Mouse (Mus musculus) intestine, embryonic 15.5 days (tissue): Measurements from ENCODE around the gene Zbtb32. TPM values are rescaled to one million over a fixed set of nuclear protein-coding genes. Genes with fewer than 3 reads are reported as not detected.
A peak's percentile ranks its signal among the peaks of the same experiment; 100 is the strongest.

Experiments
- ATAC-seq: fragments of 200-750 bp; cut with Nextera tagmentation; 2 replicates; pipeline ENCODE4 v1.8.0; 2017; ENCODE audit warnings: moderate TSS enrichment, moderate library complexity
- H3K27ac ChIP-seq: fragments of 300-500 bp; sonication (generic); 2 replicates; pipeline ENCODE4 v1.5.1; 2015; ENCODE audit warnings: mild to moderate bottlenecking, inconsistent platforms
- H3K27me3 ChIP-seq: fragments of 300-500 bp; sonication (generic); replicated peaks from 2 replicates; pipeline ENCODE4 v1.6.1; 2015; ENCODE audit warnings: inconsistent platforms
- H3K36me3 ChIP-seq: fragments of 300-500 bp; sonication (generic); 2 replicates; pipeline ENCODE4 v1.6.1; 2015; ENCODE audit warnings: inconsistent platforms
- H3K4me1 ChIP-seq: fragments of 300-500 bp; sonication (generic); replicated peaks from 2 replicates; pipeline ENCODE4 v1.6.1; 2015; ENCODE audit warnings: inconsistent platforms
- H3K4me2 ChIP-seq: fragments of 300-500 bp; sonication (generic); replicated peaks from 2 replicates; pipeline ENCODE4 v1.6.1; 2015; ENCODE audit warnings: mild to moderate bottlenecking, inconsistent platforms
- H3K4me3 ChIP-seq: fragments of 300-500 bp; sonication (generic); replicated peaks from 2 replicates; pipeline ENCODE4 v1.5.1; 2015; ENCODE audit warnings: inconsistent platforms
- H3K9ac ChIP-seq: fragments of 300-500 bp; sonication (generic); 2 replicates; pipeline ENCODE4 v1.6.1; 2015; ENCODE audit warnings: inconsistent platforms
- H3K9me3 ChIP-seq: fragments of 300-500 bp; sonication (generic); 2 replicates; pipeline ENCODE4 v1.6.1; 2016; ENCODE audit warnings: inconsistent platforms
- WGBS: fragments of 180-500 bp; shearing (Covaris S2); methylation state at CpG from one replicate; pipeline ENCODE4 v1.1.7; 2015; 5-methylcytosine and 5-hydroxymethylcytosine counted together
- polyA plus RNA-seq: library from polyadenylated mRNA; unstranded; fragments of >200 nt; fragmentation: Nextera tagmentation; extraction: Ambion mirVana; gene quantifications from 2 replicates; pipeline ENCODE4 v1.2.1, GENCODE M21; 2015

The Zbtb32 gene
- polyA plus RNA-seq, result 0.87 and 1.6 TPM in 2 replicates

DNA sequence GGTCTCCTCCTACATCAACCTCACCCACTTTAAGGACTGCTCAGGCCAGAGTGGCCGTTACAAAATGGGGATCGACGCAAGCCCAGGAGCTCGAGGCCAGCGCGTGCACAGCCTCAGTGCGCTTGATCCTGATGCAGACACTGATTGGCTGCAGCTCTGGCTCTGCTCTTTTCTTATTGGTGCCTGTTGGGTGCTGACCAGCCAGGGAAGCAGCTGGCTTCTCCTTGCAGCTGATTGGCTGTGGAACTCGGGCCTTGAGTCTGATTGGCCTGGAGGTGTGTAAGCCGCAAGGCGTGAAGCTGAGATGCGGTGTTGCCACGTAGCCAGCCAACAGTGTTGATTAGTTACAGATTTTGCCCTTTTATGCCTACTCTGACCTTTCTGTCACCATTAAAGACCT, at the start of gene Zbtb32:
TSS of gene Zbtb32 (minus strand) at position 124 of the 400 bp plus-strand sequence.
- 93% methylated on average over 12 of the region's 12 CpGs for WGBS
- H3K4me1 ChIP-seq, result peaks cover 7% of the 10 kb centered on the region
- H3K9ac ChIP-seq, result no peak within 1 kb of the TSS
- H3K4me2 ChIP-seq, result peak within 1 kb of the TSS; percentile 30
- no peaks in the 10 kb centered on the region for H3K36me3 ChIP-seq
- ATAC-seq, result no peak
- no peaks in the 10 kb centered on the region for H3K27me3 ChIP-seq
- H3K4me3 ChIP-seq, result no peak within 1 kb of the TSS
- 0 out of 2 replicates have a peak within 1 kb of the TSS, but pooled peaks have one; percentile 40 for H3K27ac ChIP-seq
- H3K9me3 ChIP-seq, result no peaks in the 10 kb centered on the region

DNA sequence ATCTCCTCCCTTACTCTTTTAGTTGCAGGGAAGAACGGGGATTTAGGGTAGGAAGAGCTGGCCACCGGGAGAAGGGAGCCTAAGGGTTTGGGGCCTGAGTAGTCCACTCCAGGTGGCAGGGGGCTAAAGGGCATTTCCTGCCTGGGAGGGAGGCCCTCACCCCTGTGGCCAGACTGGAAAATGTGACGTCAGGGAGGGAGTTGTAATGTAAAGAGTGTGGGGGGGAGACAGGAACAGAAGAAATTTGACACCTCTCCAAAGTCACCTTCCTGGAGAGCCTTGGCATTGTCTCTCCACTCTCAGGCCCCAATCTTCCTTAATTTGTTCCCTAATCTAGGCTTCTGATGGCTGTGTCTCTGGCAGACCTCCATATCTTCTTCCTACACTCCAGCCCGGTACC, 40.4 kb upstream of the Zbtb32 start:
- 13% methylated on average over 4 of the region's 4 CpGs for WGBS
- Histone ChIP-seq H3K27ac (no peak overlapping the region), H3K36me3 (peaks cover 21% of the 10 kb centered on the region), H3K4me1 (peaks cover 7% of the 10 kb centered on the region), H3K9me3 (no peaks in the 10 kb centered on the region), H3K9ac (no peak overlapping the region), H3K27me3 (peaks cover 25% of the 10 kb centered on the region), H3K4me3 (no peak overlapping the region), H3K4me2 (no peak overlapping the region)
- ATAC-seq, result no peak

- H3K27me3 ChIP-seq, result peaks cover 48% of the 10 kb centered on the region
- H3K9me3 ChIP-seq, result no peaks in the 10 kb centered on the region
- WGBS, result 26% methylated on average over 11 of the region's 11 CpGs
- no peak for ATAC-seq
- no peak overlapping the region for H3K4me3 ChIP-seq
- peaks cover 7% of the 10 kb centered on the region for H3K4me1 ChIP-seq
- 0 out of 2 replicates have a peak, but pooled peaks cover 6% of the 10 kb centered on the region for H3K36me3 ChIP-seq
- no peak overlapping the region for H3K4me2 ChIP-seq
- no peak overlapping the region for H3K9ac ChIP-seq
- no peak overlapping the region for H3K27ac ChIP-seq
Observed at GRCm38 (mm10) chr7:30636395-30636794, 37.7 kb upstream of the Zbtb32 start.

GRCm38 (mm10) chr7:30635752-30636151, 37.0 kb upstream of the Zbtb32 start, which contains the start of gene Etv2:
Gene Etv2 (minus strand): TSS chr7:30635852.
- no peak within 1 kb of the TSS for H3K27ac ChIP-seq
- no peaks in the 10 kb centered on the region for H3K9me3 ChIP-seq
- ATAC-seq, result no peak
- peak within 1 kb of the TSS; percentile 48 for H3K4me2 ChIP-seq
- H3K27me3 ChIP-seq, result peaks cover 48% of the 10 kb centered on the region
- 4% methylated on average over 5 of the region's 5 CpGs for WGBS
- H3K9ac ChIP-seq, result no peak within 1 kb of the TSS
- H3K36me3 ChIP-seq, result no peaks in the 10 kb centered on the region
- peak within 1 kb of the TSS; percentile 6; the same call in 1 of the 2 replicates for H3K4me3 ChIP-seq
- H3K4me1 ChIP-seq, result peaks cover 7% of the 10 kb centered on the region

DNA sequence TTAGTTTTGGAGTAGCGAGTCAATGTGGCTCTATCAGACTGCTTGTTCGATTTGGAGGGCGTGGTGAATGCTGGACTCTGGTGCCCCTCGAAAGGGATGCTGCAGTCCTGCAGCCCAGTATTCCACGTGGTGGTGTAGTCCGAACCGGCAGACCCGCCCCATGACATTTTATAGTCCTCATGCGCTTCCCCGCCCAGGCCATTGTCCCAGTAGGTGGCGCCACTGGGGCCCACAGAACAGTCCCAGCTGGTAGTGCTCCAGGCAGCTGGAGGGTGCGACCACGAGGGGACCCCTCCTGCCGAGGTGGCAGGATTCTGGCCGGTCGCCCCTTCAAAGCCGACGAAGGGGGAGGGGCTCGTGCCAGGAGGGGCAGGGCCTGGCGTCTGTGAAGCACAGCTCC, 35.9 kb upstream of the Zbtb32 start:
- peaks cover 7% of the 10 kb centered on the region for H3K4me1 ChIP-seq
- H3K4me2 ChIP-seq, result peak overlapping the region; percentile 48
- H3K27ac ChIP-seq, result no peak overlapping the region
- under 1% methylated on average over 20 of the region's 20 CpGs for WGBS
- ATAC-seq, result peak; percentile 79
- no peaks in the 10 kb centered on the region for H3K9me3 ChIP-seq
- H3K4me3 ChIP-seq, result peak overlapping the region; percentile 6; the same call in 1 of the 2 replicates
- peaks cover 48% of the 10 kb centered on the region for H3K27me3 ChIP-seq
- H3K36me3 ChIP-seq, result no peaks in the 10 kb centered on the region
- H3K9ac ChIP-seq, result no peak overlapping the region

DNA sequence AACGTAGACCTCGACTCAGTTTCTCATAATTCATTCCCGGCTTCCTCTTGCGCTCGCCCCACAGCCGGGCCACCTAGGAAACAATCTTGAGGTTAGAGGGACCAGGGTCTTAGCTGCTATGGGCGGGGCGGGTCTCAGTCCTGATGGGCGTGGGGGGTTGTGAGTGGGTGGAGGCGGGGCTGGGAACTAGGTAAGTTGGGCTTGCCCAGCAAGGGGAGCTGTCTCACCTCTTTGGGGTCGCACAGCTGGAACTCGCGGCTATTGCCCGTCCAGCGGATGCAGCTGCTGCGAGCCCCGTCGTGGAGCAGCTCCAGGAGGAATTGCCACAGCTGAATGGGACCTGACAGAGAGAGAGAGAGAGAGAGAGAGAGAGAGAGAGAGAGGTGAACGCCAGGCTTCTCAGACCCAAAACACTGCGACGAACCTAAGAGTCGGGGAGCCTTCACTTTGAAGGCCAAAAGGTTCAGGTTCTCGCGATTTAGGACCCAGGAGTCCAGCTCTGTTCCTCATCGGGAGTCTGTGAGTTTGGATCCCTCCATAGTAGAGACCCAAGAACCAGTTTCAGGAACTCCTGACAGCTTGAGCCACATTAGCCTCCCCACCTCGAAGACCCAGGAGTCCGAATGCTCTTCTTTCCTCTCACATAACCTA, 35.2 kb upstream of the Zbtb32 start:
- 4% methylated on average over 27 of the region's 27 CpGs for WGBS
- no peak for ATAC-seq
- Histone ChIP-seq H3K36me3 (no peaks in the 10 kb centered on the region), H3K27me3 (peaks cover 48% of the 10 kb centered on the region), H3K4me2 (0 out of 2 replicates have a peak overlapping the region, but pooled peaks have one; percentile 14), H3K4me3 (0 out of 2 replicates have a peak overlapping the region, but pooled peaks have one; percentile 1), H3K9ac (no peak overlapping the region), H3K27ac (no peak overlapping the region), H3K4me1 (peaks cover 7% of the 10 kb centered on the region), H3K9me3 (no peaks in the 10 kb centered on the region)

DNA sequence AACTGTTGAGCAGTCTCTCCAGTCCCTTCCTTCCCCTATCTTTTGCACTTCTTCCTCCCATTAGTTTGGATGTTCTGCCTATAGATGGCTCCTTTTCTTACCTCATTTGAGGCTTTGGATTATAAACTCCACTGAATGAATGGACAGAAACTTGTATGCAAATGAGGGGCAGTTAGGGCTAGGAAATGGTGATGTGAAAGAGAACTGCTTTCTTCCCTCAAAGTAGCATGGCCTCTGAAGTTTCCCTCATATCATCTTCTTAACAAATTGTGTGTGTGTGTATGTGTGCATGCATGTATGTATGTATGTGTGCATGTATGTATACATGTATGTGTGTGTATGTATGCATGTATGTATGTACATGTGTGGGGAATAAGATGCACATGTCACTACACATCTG, 30.3 kb upstream of the Zbtb32 start:
- Histone ChIP-seq H3K4me1 (peaks cover 7% of the 10 kb centered on the region; the same call in 1 of the 2 replicates), H3K27me3 (peaks cover 22% of the 10 kb centered on the region), H3K4me3 (no peak overlapping the region), H3K4me2 (no peak overlapping the region), H3K9ac (no peak overlapping the region), H3K36me3 (no peaks in the 10 kb centered on the region), H3K27ac (no peak overlapping the region), H3K9me3 (no peaks in the 10 kb centered on the region)
- ATAC-seq, result no peak

- H3K9me3 ChIP-seq, result no peaks in the 10 kb centered on the region
- no peaks in the 10 kb centered on the region for H3K27me3 ChIP-seq
- 84% methylated on average over 5 of the region's 5 CpGs for WGBS
- peaks cover 16% of the 10 kb centered on the region for H3K36me3 ChIP-seq
- ATAC-seq, result no peak
- H3K9ac ChIP-seq, result no peak overlapping the region
- no peak overlapping the region for H3K4me3 ChIP-seq
- H3K4me2 ChIP-seq, result no peak overlapping the region
- H3K27ac ChIP-seq, result no peak overlapping the region
- peaks cover 7% of the 10 kb centered on the region; the same call in 1 of the 2 replicates for H3K4me1 ChIP-seq
Observed at GRCm38 (mm10) chr7:30626647-30627046, 27.9 kb upstream of the Zbtb32 start.

GRCm38 (mm10) chr7:30625530-30626384, 27.0 kb upstream of the Zbtb32 start, which contains the start of gene Cox6b1:
Gene Cox6b1 (minus strand): TSS chr7:30626151.
- H3K27me3 ChIP-seq, result no peaks in the 10 kb centered on the region
- 2% methylated on average over 44 of the region's 44 CpGs for WGBS
- no peaks in the 10 kb centered on the region for H3K9me3 ChIP-seq
- H3K4me1 ChIP-seq, result peaks cover 7% of the 10 kb centered on the region; the same call in 1 of the 2 replicates
- peak within 1 kb of the TSS; percentile 69 for H3K4me3 ChIP-seq
- H3K4me2 ChIP-seq, result peak within 1 kb of the TSS; percentile 62
- peak; percentile 98 for ATAC-seq
- H3K9ac ChIP-seq, result peak within 1 kb of the TSS; percentile 72
- H3K27ac ChIP-seq, result no peak within 1 kb of the TSS
- H3K36me3 ChIP-seq, result peaks cover 16% of the 10 kb centered on the region

DNA sequence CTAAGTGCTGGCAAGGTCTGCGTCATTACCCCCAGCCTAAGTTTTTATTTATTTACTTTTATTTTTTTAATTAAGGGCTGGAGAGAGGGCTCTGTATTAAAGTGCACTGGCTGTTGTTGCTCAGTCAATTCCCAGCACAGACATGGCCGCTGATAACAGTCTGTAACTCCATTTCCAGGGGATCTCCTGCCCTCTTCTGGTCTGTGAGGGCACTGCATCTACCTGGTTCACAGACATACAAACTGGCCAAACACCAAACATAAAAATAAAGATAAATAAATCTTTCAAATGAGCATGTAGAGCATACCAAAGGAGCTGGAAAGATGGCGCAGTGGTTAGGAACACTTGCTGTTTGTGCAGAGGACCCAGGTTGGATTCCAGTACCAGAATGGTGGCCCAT, 20.5 kb upstream of the Zbtb32 start:
- 86% methylated on average over 3 of the region's 3 CpGs for WGBS
- no peaks in the 10 kb centered on the region for H3K27me3 ChIP-seq

DNA sequence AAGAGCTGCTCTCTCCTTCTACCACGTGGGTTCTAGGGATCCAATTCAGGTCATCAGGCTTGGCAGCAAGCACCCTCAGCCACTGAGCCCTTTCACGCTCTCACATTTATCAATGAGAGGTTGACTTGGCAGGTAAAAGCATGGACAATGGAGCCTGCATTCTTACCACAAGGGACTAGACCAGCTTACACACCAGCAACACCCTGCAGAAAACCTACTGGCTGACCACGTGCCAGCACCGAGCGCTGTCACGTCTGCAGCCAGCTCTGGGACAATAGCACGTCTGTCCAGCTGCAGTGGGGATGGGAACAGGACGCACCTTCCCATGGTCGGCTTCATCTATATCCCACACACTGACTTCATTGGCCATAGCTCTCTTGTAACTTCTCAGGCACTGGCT, 19.9 kb upstream of the Zbtb32 start:
- ATAC-seq, result no peak
- Histone ChIP-seq H3K27ac (no peak overlapping the region), H3K27me3 (no peaks in the 10 kb centered on the region), H3K4me2 (no peak overlapping the region), H3K4me1 (no peaks in the 10 kb centered on the region), H3K9ac (no peak overlapping the region), H3K36me3 (peaks cover 38% of the 10 kb centered on the region), H3K4me3 (no peak overlapping the region), H3K9me3 (no peaks in the 10 kb centered on the region)
- WGBS, result 97% methylated on average over 9 of the region's 9 CpGs

More for the DNA sequence above, 20.5 kb upstream of the Zbtb32 start:
- Histone ChIP-seq H3K4me3 (no peak overlapping the region), H3K9ac (no peak overlapping the region), H3K36me3 (peaks cover 39% of the 10 kb centered on the region), H3K9me3 (no peaks in the 10 kb centered on the region), H3K4me2 (no peak overlapping the region), H3K27ac (no peak overlapping the region), H3K4me1 (no peaks in the 10 kb centered on the region)
- ATAC-seq, result no peak

DNA sequence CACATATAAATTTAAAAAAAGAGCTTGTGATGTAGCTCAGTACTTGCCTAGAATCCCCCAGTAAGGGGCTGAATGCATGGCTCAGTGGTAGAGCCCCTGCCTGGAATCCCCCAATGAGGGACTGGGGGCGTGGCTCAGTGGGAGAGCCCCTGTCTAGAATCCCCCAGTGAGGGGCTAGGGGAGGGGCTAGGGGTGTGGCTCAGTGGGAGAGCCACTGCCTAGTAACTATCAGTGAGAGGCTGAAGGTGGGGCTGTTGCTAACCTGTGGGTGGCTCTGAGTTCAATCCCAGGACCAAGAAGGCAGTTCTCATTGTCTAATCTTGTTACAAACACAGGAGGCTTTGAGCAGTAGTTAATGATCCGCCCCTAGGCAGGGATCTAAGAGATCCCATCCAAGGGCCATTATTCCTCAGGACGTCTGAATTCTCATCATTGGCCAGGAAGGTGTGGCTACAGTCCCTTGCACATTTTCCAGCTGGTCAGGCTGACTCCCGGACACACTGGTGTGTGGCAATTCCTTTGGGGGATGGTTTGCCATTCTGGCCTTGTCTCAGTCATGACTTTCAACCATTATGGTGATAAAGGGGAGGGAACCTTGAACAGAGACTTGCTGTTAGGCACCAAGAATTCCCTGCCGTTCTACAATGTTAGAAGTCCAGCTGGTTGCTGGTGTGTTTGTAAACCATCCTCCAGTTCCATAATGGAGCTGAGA, 16.5 kb upstream of the Zbtb32 start:
- 0 out of 2 replicates have a peak, but pooled peaks have one; percentile 11 for ATAC-seq
- 53% methylated on average over 5 of the region's 5 CpGs for WGBS
- H3K4me2 ChIP-seq, result no peak overlapping the region
- no peak overlapping the region for H3K27ac ChIP-seq
- no peak overlapping the region for H3K4me3 ChIP-seq
- H3K27me3 ChIP-seq, result no peaks in the 10 kb centered on the region
- H3K9me3 ChIP-seq, result no peaks in the 10 kb centered on the region
- peaks cover 22% of the 10 kb centered on the region for H3K36me3 ChIP-seq
- H3K9ac ChIP-seq, result no peak overlapping the region
- peaks cover 6% of the 10 kb centered on the region; the same call in 1 of the 2 replicates for H3K4me1 ChIP-seq
